19 mouse cellular contexts compared by ENCODE assay signal in genomic region chr6:144389333-144390054, GRCm38 (mm10).
A peak's percentile ranks its signal among the peaks of the same experiment; 100 is the strongest.
DNase-seq lines count a peak whose midpoint lies in the region; ATAC-seq lines count a peak whose summit lies in the region.
"Had no signal": no experiment of that assay in that cellular context is flagged by ENCODE, and none has a peak within 500 bp of the region (broad histone marks: within the 10 kb centered on the region; RNA-seq: fewer than 3 reads in every experiment).

No protein-coding gene starts in this region.

- no peak overlapping the region for H3K4me3 ChIP-seq in forebrain, embryonic 12.5 days (replicated peaks)
- H3K4me3 ChIP-seq in forebrain, embryonic 16.5 days (replicated peaks; ENCODE audit: low read length), result no peak overlapping the region
- H3K4me3 ChIP-seq in kidney, embryonic 16.5 days (ENCODE audit: low read length), result no peak overlapping the region
- H3K4me3 ChIP-seq: heart, embryonic 10.5 days; hindbrain, embryonic 13.5 days had no signal

- WGBS in forebrain, embryonic 12.5 days, result 43% methylated on average over 14 of the region's 14 CpGs
- 32% methylated on average over 14 of the region's 14 CpGs for WGBS in forebrain, embryonic 16.5 days
- 86% methylated on average over 14 of the region's 14 CpGs for WGBS in kidney, embryonic 16.5 days

- ATAC-seq in forebrain, embryonic 12.5 days (ENCODE audit: low FRiP score), result no peak
- ATAC-seq in forebrain, embryonic 16.5 days, result peak; percentile 54
- no peak for ATAC-seq in kidney, embryonic 16.5 days (ENCODE audit: low FRiP score, low TSS enrichment)
- ATAC-seq: activated CD4-positive, CD25-positive, alpha-beta regulatory T cell, adult 4 months; hindbrain, postnatal 0 days; Patski had no signal

- no peak overlapping the region for H3K4me2 ChIP-seq in forebrain, embryonic 12.5 days
- H3K4me2 ChIP-seq in forebrain, embryonic 16.5 days (ENCODE audit: low read length), result no peak overlapping the region
- no peak overlapping the region for H3K4me2 ChIP-seq in kidney, embryonic 16.5 days (replicated peaks; ENCODE audit: low read depth, low read length)
- H3K4me2 ChIP-seq: hindbrain, embryonic 13.5 days had no signal

- H3K36me3 ChIP-seq in forebrain, embryonic 12.5 days (replicated peaks), result no peaks in the 10 kb centered on the region
- no peaks in the 10 kb centered on the region for H3K36me3 ChIP-seq in forebrain, embryonic 16.5 days (ENCODE audit: control insufficient read depth, insufficient read depth)
- H3K36me3 ChIP-seq in kidney, embryonic 16.5 days (ENCODE audit: insufficient read depth, low read length), result no peaks in the 10 kb centered on the region
- H3K36me3 ChIP-seq: heart, embryonic 10.5 days; hindbrain, embryonic 13.5 days had no signal

- H3K27ac ChIP-seq in forebrain, embryonic 12.5 days, result peak overlapping the region; percentile 21; the same call in 1 of the 2 replicates
- no peak overlapping the region for H3K27ac ChIP-seq in forebrain, embryonic 16.5 days (ENCODE audit: low read length)
- H3K27ac ChIP-seq in kidney, embryonic 16.5 days (ENCODE audit: low read length), result no peak overlapping the region
- H3K27ac ChIP-seq: heart, embryonic 10.5 days; hindbrain, embryonic 13.5 days; hindbrain, postnatal 0 days had no signal

- H3K9ac ChIP-seq in forebrain, embryonic 12.5 days, result no peak overlapping the region
- no peak overlapping the region for H3K9ac ChIP-seq in forebrain, embryonic 16.5 days (replicated peaks; ENCODE audit: low read depth, low read length)
- no peak overlapping the region for H3K9ac ChIP-seq in kidney, embryonic 16.5 days (replicated peaks; ENCODE audit: low read length)
- H3K9ac ChIP-seq: hindbrain, embryonic 13.5 days had no signal

- no peaks in the 10 kb centered on the region for H3K9me3 ChIP-seq in forebrain, embryonic 12.5 days
- H3K9me3 ChIP-seq in forebrain, embryonic 16.5 days (ENCODE audit: control insufficient read depth, low read length), result no peaks in the 10 kb centered on the region
- no peaks in the 10 kb centered on the region for H3K9me3 ChIP-seq in kidney, embryonic 16.5 days (ENCODE audit: low read length)
- H3K9me3 ChIP-seq: heart, embryonic 10.5 days; hindbrain, embryonic 13.5 days had no signal

- H3K27me3 ChIP-seq in forebrain, embryonic 12.5 days, result peaks cover 5% of the 10 kb centered on the region; the same call in 1 of the 2 replicates
- H3K27me3 ChIP-seq in forebrain, embryonic 16.5 days (replicated peaks; ENCODE audit: control insufficient read depth, insufficient read depth, low read length), result no peaks in the 10 kb centered on the region
- no peaks in the 10 kb centered on the region for H3K27me3 ChIP-seq in kidney, embryonic 16.5 days (ENCODE audit: insufficient read depth, low read length)
- H3K27me3 ChIP-seq: Patski had no signal

- DNase-seq in heart, adult 11 months, result peak; percentile 62
- DNase-seq in heart, postnatal 4 days, result no peak
- no peak for DNase-seq in cerebellum, postnatal 4 days (ENCODE audit: low spot score in 2 of 2)
- no peak for DNase-seq in lung, postnatal 14 days
- DNase-seq: adrenal gland, postnatal 14 days; cerebellum, adult 2 months; cerebellum, postnatal 14 days; gastrocnemius, postnatal 36 days; heart, adult 18-20 months; heart, postnatal 10 days; kidney, adult 11 months had no signal

- peaks cover 22% of the 10 kb centered on the region for H3K4me1 ChIP-seq in forebrain, embryonic 12.5 days
- peaks cover 10% of the 10 kb centered on the region for H3K4me1 ChIP-seq in forebrain, embryonic 16.5 days (replicated peaks; ENCODE audit: control insufficient read depth, insufficient read depth, low read length)
- no peaks in the 10 kb centered on the region for H3K4me1 ChIP-seq in kidney, embryonic 16.5 days (ENCODE audit: insufficient read depth, low read length)
- H3K4me1 ChIP-seq: heart, embryonic 10.5 days had no signal
